Mouse (Mus musculus) adrenal gland, postnatal 10 days (tissue): ENCODE measurements around the gene Dnaaf3. TPM values are rescaled to one million over a fixed set of nuclear protein-coding genes. Genes with fewer than 3 reads are reported as not detected.
"Not testable (repeated sequence)": the region's sequence is repeated elsewhere in the genome, so short reads cannot be mapped to it uniquely, and the experiment has no call there.

ENCODE experiments used
- DNase-seq: peaks from one replicate; pipeline ENCODE4 v3.0.0; 2021; ENCODE audit warnings: mixed read lengths
- long read RNA-seq, 2 experiments: library from polyadenylated mRNA; stranded (forward); transcript quantifications; one replicate each; pipeline ENCODE4 v2.0.0; 2021
- total RNA-seq, 2 experiments: library from RNA; stranded (reverse); gene quantifications; 2 replicates each; pipeline ENCODE4 v1.2.3; 2021

The Dnaaf3 gene
- total RNA-seq, result 1 to 10 TPM in 1 of 2 experiments, under 1 TPM in 1; 0.60 to 1.1 TPM
- long read RNA-seq, experiment 1, partial matches to known transcripts, result 1 of 1 reads
- long read RNA-seq, experiment 1, other reads (novel, unspliced or antisense), result 0 of 1 reads
- long read RNA-seq, experiment 2, result 0 reads

DNA sequence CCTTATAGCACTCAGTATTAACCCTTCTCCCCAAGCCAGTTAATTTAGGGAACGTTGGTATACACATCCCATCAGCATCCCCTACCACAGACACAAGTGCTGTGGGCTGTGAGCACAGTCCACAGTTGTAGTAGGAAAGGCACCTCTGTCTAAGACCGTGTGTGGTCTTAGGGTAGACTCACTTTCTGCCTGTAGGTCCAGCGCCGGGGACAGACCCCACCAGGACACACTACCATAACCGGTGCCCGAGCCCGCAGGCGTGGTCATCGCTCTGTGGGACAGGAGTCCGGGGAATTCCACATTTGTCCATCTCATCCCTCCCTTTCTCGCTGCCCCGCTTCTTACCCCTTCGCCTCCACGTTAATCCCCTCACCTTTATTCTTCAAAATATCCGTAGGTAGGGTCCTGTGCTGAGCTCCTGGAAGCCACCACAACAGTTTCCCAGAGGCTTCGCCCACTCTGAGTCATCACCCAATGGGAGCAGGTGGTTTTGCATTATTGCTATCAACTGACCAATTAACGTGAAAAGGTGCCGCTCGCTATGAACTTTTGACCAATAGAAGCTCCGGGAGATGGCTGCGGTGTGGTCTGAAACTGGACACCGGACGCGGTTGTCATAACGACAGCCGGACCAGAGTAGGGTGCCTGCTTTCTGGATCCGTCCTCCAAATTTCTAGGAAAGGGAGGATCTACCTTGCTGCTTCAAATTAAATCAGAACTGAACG lies at the start of gene Dnaaf3:
Gene Dnaaf3 (minus strand): TSS at position 449 of the 725 bp plus-strand sequence.
- peak; percentile 83 for DNase-seq

DNA sequence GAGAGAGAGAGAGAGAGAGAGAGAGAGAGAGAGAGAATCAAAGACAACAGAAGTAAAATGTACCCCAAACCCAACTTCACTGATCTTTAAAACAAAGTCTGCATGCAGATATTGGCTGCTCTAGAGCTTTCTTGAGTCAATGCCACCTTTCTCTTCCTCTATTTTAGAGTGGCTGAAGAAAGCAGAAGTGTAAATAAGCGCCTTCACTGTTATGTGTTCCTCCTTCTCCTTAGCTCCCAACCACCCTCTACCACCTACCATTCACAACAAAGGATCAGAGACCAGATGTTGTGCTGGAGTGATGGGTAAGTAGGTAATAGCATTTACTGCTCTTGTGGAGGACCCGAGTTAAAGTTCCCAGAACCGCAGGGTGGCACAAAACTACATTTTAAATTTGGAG lies 49.2 kb upstream of the Dnaaf3 start:
- not testable (repeated sequence) for DNase-seq

GRCm38 (mm10) chr7:4572361-4572760 lies 40.1 kb upstream of the Dnaaf3 start:
- not testable (repeated sequence) for DNase-seq

- no peak for DNase-seq
Measured at GRCm38 (mm10) chr7:4562660-4563059, 30.4 kb upstream of the Dnaaf3 start.

DNA sequence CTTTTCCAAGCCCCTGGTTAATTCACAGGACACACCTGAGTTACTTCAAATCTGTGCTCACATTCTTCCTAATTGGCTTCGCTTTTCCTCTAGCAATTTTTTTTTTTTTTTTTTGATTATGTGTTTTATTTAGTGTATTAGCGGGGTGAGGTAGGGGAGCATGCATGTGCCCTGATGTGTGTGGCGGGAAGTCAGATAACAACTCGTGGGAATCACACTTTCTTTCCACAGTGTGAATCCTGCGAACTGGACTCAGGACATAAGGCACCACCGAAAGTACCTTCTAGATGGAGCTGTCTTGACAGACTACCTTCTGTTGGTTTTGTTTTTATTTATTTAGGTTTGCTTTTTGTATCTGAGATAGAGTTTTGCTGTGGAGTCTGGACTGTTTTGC lies 24.9 kb upstream of the Dnaaf3 start:
- no peak for DNase-seq

DNA sequence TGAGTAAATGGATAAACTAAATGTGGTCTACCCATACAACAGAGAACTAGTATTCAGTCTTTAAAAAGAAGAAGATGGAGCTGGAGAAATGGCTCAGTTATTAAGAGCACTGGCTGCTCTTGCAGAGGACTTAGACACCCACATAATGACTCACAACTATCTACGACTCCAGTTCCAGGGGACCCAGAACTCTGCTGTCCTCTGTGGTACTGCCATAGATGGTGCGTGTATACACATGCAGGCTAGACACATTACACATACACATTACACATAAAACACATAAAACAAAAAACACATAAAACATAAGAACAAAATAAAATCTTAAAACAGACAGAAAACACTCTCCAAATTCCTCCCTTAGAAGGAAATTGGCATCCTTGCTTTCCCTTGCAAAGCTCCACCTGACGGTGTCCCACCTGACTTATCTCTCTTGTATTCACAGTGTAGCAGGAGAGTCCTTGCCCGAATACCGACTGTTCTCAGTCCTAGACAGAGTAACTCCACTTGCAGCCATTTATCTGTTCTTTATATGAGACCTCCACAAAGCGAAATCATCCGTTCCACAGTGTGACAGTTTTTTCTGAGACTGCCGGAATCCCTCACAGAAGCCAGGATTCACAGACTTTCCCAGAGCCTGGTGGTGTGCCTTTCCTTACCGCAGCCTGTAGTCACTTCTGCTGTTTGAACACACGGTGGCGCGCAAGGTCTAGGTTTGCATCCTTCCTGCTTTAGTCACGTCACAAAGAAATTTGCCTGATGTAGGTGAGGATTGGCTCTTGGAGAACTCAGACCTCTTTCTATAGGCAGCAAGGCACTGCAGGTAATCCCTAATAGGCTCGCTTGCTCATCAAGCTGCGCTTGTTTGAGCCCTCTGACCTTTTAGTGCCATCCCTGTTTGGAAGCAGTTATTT lies 24.3 kb upstream of the Dnaaf3 start:
- DNase-seq, result peak; percentile 78

- DNase-seq, result no peak
Measured at GRCm38 (mm10) chr7:4547221-4547641, 15.0 kb upstream of the Dnaaf3 start, which contains the start of gene Syt5. Gene Syt5 (minus strand): TSS chr7:4547541.

DNA sequence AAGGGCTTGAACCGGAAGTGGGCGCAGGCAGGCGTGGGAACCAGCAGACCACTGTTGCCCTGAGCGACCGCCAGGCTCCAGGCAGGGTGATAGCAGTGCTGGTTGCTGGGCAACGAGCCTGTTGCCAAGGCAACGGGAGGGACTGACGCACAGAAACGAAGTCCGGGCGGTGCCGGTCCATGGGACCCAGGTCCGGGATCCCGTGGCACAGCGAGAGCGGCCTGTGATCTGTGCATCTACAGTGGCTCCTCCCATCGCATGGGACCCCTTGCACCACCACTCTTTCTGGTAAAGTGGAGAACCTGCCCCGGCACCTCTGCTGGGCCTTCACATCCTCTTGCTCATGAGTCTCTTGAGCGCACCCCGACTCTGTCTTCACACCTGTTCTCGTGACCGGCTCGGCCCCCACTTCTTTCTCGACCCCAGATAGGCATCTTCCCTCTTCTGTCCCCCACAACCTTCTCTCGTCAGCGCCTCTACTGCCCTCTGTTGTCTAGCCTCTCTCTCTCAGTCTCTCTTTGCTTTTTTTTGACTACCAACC lies 14.4 kb upstream of the Dnaaf3 start:
- DNase-seq, result peak; percentile 80

GRCm38 (mm10) chr7:4546050-4546449 lies 13.8 kb upstream of the Dnaaf3 start:
- DNase-seq, result no peak

DNA sequence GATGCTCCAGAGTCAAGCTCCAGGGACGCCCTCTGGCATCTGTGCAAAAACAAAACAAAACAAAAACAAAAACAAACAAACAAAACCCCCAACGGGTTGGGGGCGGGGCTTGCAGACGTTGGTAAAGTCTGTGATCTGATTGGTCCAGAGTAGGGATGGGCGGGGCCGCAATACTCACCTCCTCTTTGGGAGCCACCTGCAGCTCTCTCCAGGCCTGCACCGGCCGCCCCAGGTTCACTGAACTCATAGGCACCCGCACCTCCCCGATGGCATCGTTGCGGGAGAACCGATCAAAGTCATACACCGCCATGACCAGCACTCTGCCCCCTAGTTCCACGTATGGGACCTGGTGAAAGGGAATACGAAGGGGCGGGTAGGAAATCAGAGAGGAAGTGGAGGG lies 9.8 kb upstream of the Dnaaf3 start:
- DNase-seq, result no peak

DNA sequence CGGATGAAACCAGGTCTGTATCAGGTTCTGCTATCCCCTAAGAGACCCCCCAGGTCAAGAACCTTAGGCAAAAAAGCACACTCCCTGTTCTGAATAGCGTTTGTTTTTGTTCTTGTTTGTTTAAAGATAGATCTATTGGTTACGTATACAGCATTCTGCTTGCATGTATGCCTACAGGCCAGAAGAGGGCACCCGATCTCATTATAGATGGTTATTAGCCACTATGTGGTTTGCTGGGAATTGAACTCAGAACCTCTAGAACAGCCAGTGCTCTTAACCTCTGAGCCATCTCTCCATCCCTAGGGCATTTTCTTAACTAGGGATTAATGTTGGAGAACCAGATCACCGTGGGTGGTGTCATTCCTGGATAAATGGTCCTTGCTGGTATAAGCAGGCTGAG lies 9.1 kb upstream of the Dnaaf3 start:
- no peak for DNase-seq

- no peak for DNase-seq
Measured at GRCm38 (mm10) chr7:4539019-4539418, 6.8 kb upstream of the Dnaaf3 start.

DNA sequence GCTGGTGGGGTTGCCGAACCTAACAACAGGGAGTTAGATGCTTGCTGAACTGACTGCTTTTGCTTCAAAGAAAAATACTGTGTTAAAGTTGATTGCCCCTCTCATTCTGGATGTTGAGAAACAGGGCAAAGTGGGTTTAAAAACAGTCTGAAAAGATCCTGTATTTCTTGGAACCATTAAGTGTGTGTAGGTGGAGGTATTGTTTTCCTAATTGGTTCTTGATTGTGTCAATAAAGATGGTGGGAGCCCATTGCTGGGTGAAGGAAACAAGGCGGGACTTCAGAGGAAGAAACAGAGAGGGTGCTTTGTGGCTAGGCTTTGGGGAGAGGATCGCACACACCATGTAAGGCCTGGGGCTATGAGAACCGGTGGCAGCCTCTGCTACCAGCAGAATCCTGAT lies 4.9 kb upstream of the Dnaaf3 start:
- DNase-seq, result no peak

- no peak for DNase-seq
Measured at GRCm38 (mm10) chr7:4536369-4536768, 4.1 kb upstream of the Dnaaf3 start.

- not testable (repeated sequence) for DNase-seq
Measured at GRCm38 (mm10) chr7:4530166-4530565, 2.1 kb downstream of the Dnaaf3 start.

GRCm38 (mm10) chr7:4527302-4527689 lies 5.0 kb downstream of the Dnaaf3 start:
- no peak for DNase-seq

- DNase-seq, result peak; percentile 79
Measured at GRCm38 (mm10) chr7:4526341-4527301, 5.6 kb downstream of the Dnaaf3 start.

- peak; percentile 54 for DNase-seq
Measured at GRCm38 (mm10) chr7:4524212-4524922, 7.9 kb downstream of the Dnaaf3 start, which contains the start of gene Tnni3. Gene Tnni3 (minus strand): TSS chr7:4524229.

GRCm38 (mm10) chr7:4523205-4524130 lies 8.8 kb downstream of the Dnaaf3 start:
- DNase-seq, result no peak

- DNase-seq, result no peak
Measured at GRCm38 (mm10) chr7:4522292-4522691, 10.0 kb downstream of the Dnaaf3 start.
